Mouse (Mus musculus) lung, embryonic 15.5 days (tissue): ENCODE measurements at regions not wholly inside any gene's neighbourhood (a gene's known extent, or its start where the extent isn't known, plus 50 kb on each side); places are given as distances from the start of the nearest gene placed in this dataset.

Experiments used
- ATAC-seq: fragments of 200-750 bp; cut with Nextera tagmentation; 2 replicates; pipeline ENCODE4 v1.8.0; 2017; ENCODE audit warnings: moderate number of reproducible peaks, borderline replicate concordance; ENCODE audit not compliant: low FRiP score, low TSS enrichment; ENCODE audit errors: extremely low read depth
- H3K27ac ChIP-seq: fragments of 300-500 bp; sonication (generic); 2 replicates; pipeline ENCODE4 v1.5.1; 2015; ENCODE audit warnings: moderate library complexity, mild to moderate bottlenecking, inconsistent platforms
- H3K27me3 ChIP-seq: fragments of 300-500 bp; sonication (generic); 2 replicates; pipeline ENCODE4 v1.6.1; 2015; ENCODE audit warnings: inconsistent platforms
- H3K36me3 ChIP-seq: fragments of 300-500 bp; sonication (generic); 2 replicates; pipeline ENCODE4 v1.6.1; 2015; ENCODE audit warnings: inconsistent platforms
- H3K4me1 ChIP-seq: fragments of 300-500 bp; sonication (generic); 2 replicates; pipeline ENCODE4 v1.6.1; 2015; ENCODE audit warnings: inconsistent platforms
- H3K4me2 ChIP-seq: fragments of 300-500 bp; sonication (generic); 2 replicates; pipeline ENCODE4 v1.6.1; 2015; ENCODE audit warnings: inconsistent platforms, mild to moderate bottlenecking, moderate library complexity
- H3K4me3 ChIP-seq: fragments of 300-500 bp; sonication (generic); 2 replicates; pipeline ENCODE4 v1.5.1; 2015; ENCODE audit warnings: mild to moderate bottlenecking, inconsistent platforms
- H3K9ac ChIP-seq: fragments of 300-500 bp; sonication (generic); 2 replicates; pipeline ENCODE4 v1.6.1; 2015; ENCODE audit warnings: inconsistent platforms
- H3K9me3 ChIP-seq: fragments of 300-500 bp; sonication (generic); 2 replicates; pipeline ENCODE4 v1.6.1; 2016; ENCODE audit warnings: inconsistent platforms
- WGBS: fragments of 180-500 bp; shearing (Covaris S2); methylation state at CpG from one replicate; pipeline ENCODE4 v1.1.7; 2015; 5-methylcytosine and 5-hydroxymethylcytosine counted together

- no peak overlapping the region for H3K27ac ChIP-seq
- no peak overlapping the region for H3K4me2 ChIP-seq
- H3K27me3 ChIP-seq = no peaks in the 10 kb centered on the region
- ATAC-seq = no peak
- no peaks in the 10 kb centered on the region for H3K36me3 ChIP-seq
- no peak overlapping the region for H3K4me3 ChIP-seq
- WGBS = 69% methylated on average over 2 of the region's 2 CpGs
- H3K9me3 ChIP-seq = no peaks in the 10 kb centered on the region
- no peaks in the 10 kb centered on the region for H3K4me1 ChIP-seq
- no peak overlapping the region for H3K9ac ChIP-seq
Observed at GRCm38 (mm10) chr10:87686785-87687184, 165.2 kb downstream of the Pah start.

- Histone ChIP-seq H3K27ac (no peak overlapping the region), H3K4me2 (no peak overlapping the region), H3K9me3 (no peaks in the 10 kb centered on the region), H3K36me3 (no peaks in the 10 kb centered on the region), H3K27me3 (no peaks in the 10 kb centered on the region), H3K4me1 (no peaks in the 10 kb centered on the region), H3K9ac (no peak overlapping the region), H3K4me3 (no peak overlapping the region)
- ATAC-seq = no peak
- 67% methylated on average over 2 of the region's 2 CpGs for WGBS
Observed at GRCm38 (mm10) chr10:87687844-87688243, 166.2 kb downstream of the Pah start.

DNA sequence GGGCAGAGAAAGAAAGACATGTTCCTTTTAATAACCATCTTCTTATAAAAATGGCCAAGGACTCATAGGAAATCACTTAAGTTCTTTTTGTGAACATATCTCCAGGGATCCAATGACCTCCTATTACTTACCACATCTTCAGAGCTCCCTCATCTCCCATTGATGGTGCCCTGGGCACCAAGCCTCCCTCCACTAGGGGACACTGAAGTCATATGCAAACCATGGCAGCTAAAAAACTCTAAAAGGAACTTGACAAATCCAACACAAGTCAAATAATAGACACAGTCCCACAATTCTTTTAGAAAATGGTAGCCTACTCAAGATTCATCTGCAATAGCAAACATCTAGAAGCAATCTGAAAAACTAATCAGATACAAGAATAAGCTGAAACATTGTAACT, 167.2 kb upstream of the Igf1 start:
- no peak overlapping the region for H3K4me3 ChIP-seq
- H3K9ac ChIP-seq = no peak overlapping the region
- no peak overlapping the region for H3K27ac ChIP-seq
- H3K36me3 ChIP-seq = no peaks in the 10 kb centered on the region
- no peaks in the 10 kb centered on the region for H3K27me3 ChIP-seq
- no peak overlapping the region for H3K4me2 ChIP-seq
- ATAC-seq = no peak
- no peaks in the 10 kb centered on the region for H3K4me1 ChIP-seq
- H3K9me3 ChIP-seq = no peaks in the 10 kb centered on the region

GRCm38 (mm10) chr10:87696485-87696884, 161.6 kb upstream of the Igf1 start:
- Histone ChIP-seq H3K4me3 (no peak overlapping the region), H3K27ac (no peak overlapping the region), H3K9me3 (no peaks in the 10 kb centered on the region), H3K27me3 (no peaks in the 10 kb centered on the region), H3K4me1 (no peaks in the 10 kb centered on the region), H3K9ac (no peak overlapping the region), H3K4me2 (no peak overlapping the region), H3K36me3 (no peaks in the 10 kb centered on the region)
- no peak for ATAC-seq
- WGBS = 61% methylated on average over 4 of the region's 4 CpGs

GRCm38 (mm10) chr10:87711209-87711608, 146.9 kb upstream of the Igf1 start:
- Histone ChIP-seq H3K27ac (no peak overlapping the region), H3K9ac (no peak overlapping the region), H3K4me3 (no peak overlapping the region), H3K4me2 (no peak overlapping the region), H3K27me3 (no peaks in the 10 kb centered on the region), H3K9me3 (no peaks in the 10 kb centered on the region), H3K36me3 (no peaks in the 10 kb centered on the region), H3K4me1 (0 out of 2 replicates have a peak, but pooled peaks cover 4% of the 10 kb centered on the region)
- WGBS = 65% methylated on average over 4 of the region's 4 CpGs
- ATAC-seq = no peak

- 27% methylated on average over 3 of the region's 3 CpGs for WGBS
- Histone ChIP-seq H3K36me3 (no peaks in the 10 kb centered on the region), H3K9me3 (no peaks in the 10 kb centered on the region), H3K4me3 (no peak overlapping the region), H3K27me3 (no peaks in the 10 kb centered on the region), H3K4me2 (no peak overlapping the region), H3K4me1 (0 out of 2 replicates have a peak, but pooled peaks cover 4% of the 10 kb centered on the region), H3K27ac (no peak overlapping the region), H3K9ac (no peak overlapping the region)
- ATAC-seq = no peak
Observed at GRCm38 (mm10) chr10:87711798-87712197, 146.3 kb upstream of the Igf1 start.

DNA sequence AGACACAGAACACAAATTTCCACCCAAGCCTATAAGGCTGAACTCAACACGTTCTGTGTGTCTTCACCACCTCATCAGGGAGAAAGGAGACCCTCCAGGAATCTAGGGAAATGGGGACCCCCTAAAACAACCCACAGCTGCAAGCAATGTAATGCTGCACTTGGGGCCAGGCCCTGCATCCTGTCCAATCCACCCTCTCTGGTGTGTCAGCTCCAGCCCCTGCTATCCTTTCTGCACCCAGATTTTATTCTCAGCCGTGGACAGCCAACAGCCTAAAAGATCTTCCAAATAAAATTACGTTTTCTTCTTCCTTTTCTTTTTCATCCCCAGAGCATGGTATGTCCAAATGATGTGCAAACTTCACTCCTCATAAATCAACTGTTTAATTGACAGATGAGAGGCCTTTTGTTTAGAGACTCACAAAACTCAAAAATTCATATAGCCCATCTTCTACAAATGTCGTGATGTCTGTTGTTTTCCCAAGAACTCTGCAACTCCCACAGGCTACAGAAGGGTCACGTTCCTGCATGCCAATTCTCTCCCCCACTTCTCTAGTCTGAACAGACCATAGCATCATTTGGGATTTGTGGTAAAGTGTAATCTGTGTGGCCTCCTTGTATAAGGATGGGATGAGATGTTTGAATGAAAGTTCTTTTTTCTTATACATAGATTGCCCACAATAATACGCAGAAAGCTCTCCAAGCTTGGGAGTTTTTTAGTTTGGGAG, 142.0 kb upstream of the Igf1 start:
- Histone ChIP-seq H3K27me3 (no peaks in the 10 kb centered on the region), H3K9me3 (no peaks in the 10 kb centered on the region)
- peak; percentile 64; the same call in 1 of the 2 replicates for ATAC-seq

DNA sequence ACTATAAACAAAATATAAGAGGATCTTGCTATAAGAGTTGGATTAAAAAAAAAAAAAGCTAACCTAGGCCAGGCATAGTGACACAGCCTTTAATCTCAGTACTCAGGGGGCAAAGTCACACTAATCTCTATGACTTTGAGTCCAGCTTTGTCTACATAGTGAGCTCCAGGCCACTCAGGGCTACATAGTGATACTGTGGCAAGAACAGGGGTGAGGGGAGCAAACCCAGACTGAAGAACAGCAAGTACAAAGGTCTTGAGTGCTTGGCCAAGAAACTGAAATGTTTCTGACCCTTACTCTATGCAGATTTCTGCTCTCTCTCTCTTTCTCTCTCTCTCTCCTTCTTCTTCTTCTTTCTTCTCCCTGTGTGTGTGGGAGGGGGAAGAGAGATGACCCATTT, 140.9 kb upstream of the Igf1 start:
- H3K4me1 ChIP-seq = 0 out of 2 replicates have a peak, but pooled peaks cover 4% of the 10 kb centered on the region
- H3K9me3 ChIP-seq = no peaks in the 10 kb centered on the region
- no peaks in the 10 kb centered on the region for H3K27me3 ChIP-seq
- no peak overlapping the region for H3K9ac ChIP-seq
- no peak overlapping the region for H3K4me2 ChIP-seq
- no peak overlapping the region for H3K27ac ChIP-seq
- ATAC-seq = no peak
- H3K36me3 ChIP-seq = no peaks in the 10 kb centered on the region
- no peak overlapping the region for H3K4me3 ChIP-seq

More for the DNA sequence above, 142.0 kb upstream of the Igf1 start:
- Histone ChIP-seq H3K4me2 (no peak overlapping the region), H3K4me1 (0 out of 2 replicates have a peak, but pooled peaks cover 4% of the 10 kb centered on the region), H3K9ac (no peak overlapping the region), H3K27ac (no peak overlapping the region), H3K4me3 (no peak overlapping the region), H3K36me3 (no peaks in the 10 kb centered on the region)
- WGBS = 41% methylated on average over 6 of the region's 6 CpGs

- H3K4me3 ChIP-seq = no peak overlapping the region
- H3K9ac ChIP-seq = no peak overlapping the region
- 0 out of 2 replicates have a peak, but pooled peaks cover 4% of the 10 kb centered on the region for H3K4me1 ChIP-seq
- 86% methylated on average over 7 of the region's 7 CpGs for WGBS
- H3K36me3 ChIP-seq = no peaks in the 10 kb centered on the region
- no peak overlapping the region for H3K27ac ChIP-seq
- no peak for ATAC-seq
- no peaks in the 10 kb centered on the region for H3K9me3 ChIP-seq
- no peaks in the 10 kb centered on the region for H3K27me3 ChIP-seq
- no peak overlapping the region for H3K4me2 ChIP-seq
Observed at GRCm38 (mm10) chr10:87718491-87718890, 139.6 kb upstream of the Igf1 start.

- H3K4me2 ChIP-seq = no peak overlapping the region
- H3K36me3 ChIP-seq = no peaks in the 10 kb centered on the region
- H3K9me3 ChIP-seq = no peaks in the 10 kb centered on the region
- H3K27ac ChIP-seq = no peak overlapping the region
- no peak overlapping the region for H3K4me3 ChIP-seq
- H3K27me3 ChIP-seq = no peaks in the 10 kb centered on the region
- H3K9ac ChIP-seq = no peak overlapping the region
- 0 out of 2 replicates have a peak, but pooled peaks cover 4% of the 10 kb centered on the region for H3K4me1 ChIP-seq
- no peak for ATAC-seq
Observed at GRCm38 (mm10) chr10:87719978-87720377, 138.1 kb upstream of the Igf1 start.

- ATAC-seq = no peak
- Histone ChIP-seq H3K9me3 (no peaks in the 10 kb centered on the region), H3K9ac (no peak overlapping the region), H3K4me2 (no peak overlapping the region), H3K4me1 (no peaks in the 10 kb centered on the region), H3K4me3 (no peak overlapping the region), H3K36me3 (no peaks in the 10 kb centered on the region), H3K27me3 (no peaks in the 10 kb centered on the region), H3K27ac (no peak overlapping the region)
- 58% methylated on average over 3 of the region's 3 CpGs for WGBS
Observed at GRCm38 (mm10) chr10:87722244-87722643, 135.8 kb upstream of the Igf1 start.

DNA sequence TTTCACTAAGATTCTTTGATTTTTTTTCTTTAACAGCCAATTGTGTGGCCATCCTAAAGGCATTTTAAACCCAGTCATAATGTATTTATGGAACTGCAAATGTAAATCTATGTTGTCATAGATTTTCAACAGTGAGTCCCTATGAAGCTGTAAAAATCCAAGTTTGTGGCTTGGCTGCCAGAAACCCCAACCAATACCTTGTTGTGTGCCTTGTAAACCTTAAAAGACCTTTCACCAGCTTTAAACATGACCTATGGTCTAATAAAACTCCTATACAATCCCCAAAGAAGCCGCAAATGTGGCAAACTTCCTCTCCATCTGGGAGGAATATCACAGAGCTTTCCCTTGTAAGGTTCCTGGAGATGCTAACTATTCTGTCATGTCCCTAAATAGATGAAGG, 125.4 kb upstream of the Igf1 start:
- no peak overlapping the region for H3K4me2 ChIP-seq
- H3K27me3 ChIP-seq = no peaks in the 10 kb centered on the region
- 84% methylated on average over 1 of the region's 1 CpGs for WGBS
- no peak overlapping the region for H3K27ac ChIP-seq
- no peaks in the 10 kb centered on the region for H3K36me3 ChIP-seq
- ATAC-seq = no peak
- no peaks in the 10 kb centered on the region for H3K4me1 ChIP-seq
- no peak overlapping the region for H3K9ac ChIP-seq
- no peaks in the 10 kb centered on the region for H3K9me3 ChIP-seq
- no peak overlapping the region for H3K4me3 ChIP-seq

GRCm38 (mm10) chr10:87733241-87733640, 124.8 kb upstream of the Igf1 start:
- Histone ChIP-seq H3K4me1 (no peaks in the 10 kb centered on the region), H3K4me2 (no peak overlapping the region), H3K27ac (no peak overlapping the region), H3K9ac (no peak overlapping the region), H3K36me3 (no peaks in the 10 kb centered on the region), H3K27me3 (no peaks in the 10 kb centered on the region), H3K9me3 (no peaks in the 10 kb centered on the region), H3K4me3 (no peak overlapping the region)
- ATAC-seq = no peak
- WGBS = 58% methylated on average over 7 of the region's 7 CpGs
